ENCODE assay signal across 20 mouse cellular contexts in genomic region chr3:56668829-56669228, GRCm38 (mm10).
DNase-seq lines count a peak whose midpoint lies in the region; ATAC-seq lines count a peak whose summit lies in the region.
"Had no signal": no experiment of that assay in that cellular context is flagged by ENCODE, and none has a peak within 500 bp of the region (broad histone marks: within the 10 kb centered on the region; RNA-seq: fewer than 3 reads in every experiment).

No protein-coding gene starts in this region.

- H3K4me1 ChIP-seq in midbrain, embryonic 13.5 days (replicated peaks): no peaks in the 10 kb centered on the region
- no peaks in the 10 kb centered on the region for H3K4me1 ChIP-seq in midbrain, embryonic 16.5 days (ENCODE audit: control insufficient read depth, insufficient read depth, low read length)
- H3K4me1 ChIP-seq in forebrain, embryonic 13.5 days: peaks cover 4% of the 10 kb centered on the region; the same call in 1 of the 2 replicates
- no peaks in the 10 kb centered on the region for H3K4me1 ChIP-seq in hindbrain, embryonic 14.5 days (replicated peaks; ENCODE audit: control insufficient read depth, insufficient read depth, low read length)
- no peaks in the 10 kb centered on the region for H3K4me1 ChIP-seq in neural tube, embryonic 15.5 days
- H3K4me1 ChIP-seq: lung, embryonic 15.5 days had no signal

- 0 out of 2 replicates have a peak, but pooled peaks have one; percentile 9 for ATAC-seq in midbrain, embryonic 13.5 days
- ATAC-seq in midbrain, embryonic 16.5 days: no peak
- peak; percentile 90 for ATAC-seq in forebrain, embryonic 13.5 days
- peak; percentile 74; the same call in 1 of the 2 replicates for ATAC-seq in hindbrain, embryonic 14.5 days (ENCODE audit: low FRiP score)
- ATAC-seq in neural tube, embryonic 15.5 days (ENCODE audit: low FRiP score): peak; percentile 61; the same call in 1 of the 2 replicates
- ATAC-seq in megakaryocyte, adult 5-6 weeks (ENCODE audit: poor library complexity, severe bottlenecking): no peak

- H3K9me3 ChIP-seq in midbrain, embryonic 13.5 days: no peaks in the 10 kb centered on the region
- no peaks in the 10 kb centered on the region for H3K9me3 ChIP-seq in midbrain, embryonic 16.5 days (replicated peaks; ENCODE audit: control insufficient read depth, low read length, poor library complexity, severe bottlenecking)
- H3K9me3 ChIP-seq in forebrain, embryonic 13.5 days (replicated peaks): no peaks in the 10 kb centered on the region
- H3K9me3 ChIP-seq in hindbrain, embryonic 14.5 days (ENCODE audit: control insufficient read depth, low read length): no peaks in the 10 kb centered on the region
- H3K9me3 ChIP-seq in neural tube, embryonic 15.5 days (replicated peaks): no peaks in the 10 kb centered on the region
- H3K9me3 ChIP-seq: lung, embryonic 15.5 days had no signal

- no peak overlapping the region for H3K9ac ChIP-seq in midbrain, embryonic 13.5 days (replicated peaks)
- no peak overlapping the region for H3K9ac ChIP-seq in midbrain, embryonic 16.5 days (ENCODE audit: low read depth, low read length)
- H3K9ac ChIP-seq in forebrain, embryonic 13.5 days: no peak overlapping the region
- no peak overlapping the region for H3K9ac ChIP-seq in hindbrain, embryonic 14.5 days
- H3K9ac ChIP-seq in neural tube, embryonic 15.5 days (replicated peaks): no peak overlapping the region
- H3K9ac ChIP-seq: liver, embryonic 14.5 days; lung, embryonic 15.5 days had no signal

- no peak overlapping the region for H3K27ac ChIP-seq in midbrain, embryonic 13.5 days
- H3K27ac ChIP-seq in midbrain, embryonic 16.5 days (ENCODE audit: low read length): no peak overlapping the region
- H3K27ac ChIP-seq in forebrain, embryonic 13.5 days: no peak overlapping the region
- no peak overlapping the region for H3K27ac ChIP-seq in hindbrain, embryonic 14.5 days
- H3K27ac ChIP-seq in neural tube, embryonic 15.5 days (replicated peaks): no peak overlapping the region
- H3K27ac ChIP-seq: layer of hippocampus, adult 2 months; liver, embryonic 14.5 days; lung, embryonic 15.5 days; macrophage had no signal

- 11% methylated on average over 3 of the region's 3 CpGs for WGBS in midbrain, embryonic 13.5 days
- WGBS in midbrain, embryonic 16.5 days: 7% methylated on average over 3 of the region's 3 CpGs
- 5% methylated on average over 3 of the region's 3 CpGs for WGBS in forebrain, embryonic 13.5 days
- WGBS in hindbrain, embryonic 14.5 days: 12% methylated on average over 3 of the region's 3 CpGs
- 9% methylated on average over 3 of the region's 3 CpGs for WGBS in neural tube, embryonic 15.5 days

- H3K4me3 ChIP-seq in midbrain, embryonic 13.5 days (replicated peaks): no peak overlapping the region
- H3K4me3 ChIP-seq in midbrain, embryonic 16.5 days (ENCODE audit: low read depth, low read length): no peak overlapping the region
- no peak overlapping the region for H3K4me3 ChIP-seq in forebrain, embryonic 13.5 days
- no peak overlapping the region for H3K4me3 ChIP-seq in hindbrain, embryonic 14.5 days (replicated peaks; ENCODE audit: low read length)
- H3K4me3 ChIP-seq in neural tube, embryonic 15.5 days (replicated peaks): no peak overlapping the region
- H3K4me3 ChIP-seq: layer of hippocampus, adult 2 months; lung, embryonic 15.5 days had no signal

- peaks cover 6% of the 10 kb centered on the region; the same call in 1 of the 2 replicates for H3K27me3 ChIP-seq in midbrain, embryonic 13.5 days
- no peaks in the 10 kb centered on the region for H3K27me3 ChIP-seq in midbrain, embryonic 16.5 days (ENCODE audit: control insufficient read depth, insufficient read depth, low read depth, low read length)
- peaks cover 50% of the 10 kb centered on the region for H3K27me3 ChIP-seq in forebrain, embryonic 13.5 days
- 0 out of 2 replicates have a peak, but pooled peaks cover 4% of the 10 kb centered on the region for H3K27me3 ChIP-seq in hindbrain, embryonic 14.5 days (ENCODE audit: control insufficient read depth, insufficient read depth, low read length)
- H3K27me3 ChIP-seq in neural tube, embryonic 15.5 days (replicated peaks): no peaks in the 10 kb centered on the region
- H3K27me3 ChIP-seq: CH12.LX; lung, embryonic 15.5 days had no signal

- DNase-seq in hindbrain, embryonic 14.5 days (ENCODE audit: low spot score): no peak
- no peak for DNase-seq in right cerebral cortex, postnatal 14 days
- DNase-seq in frontal cortex, postnatal 36 days (ENCODE audit: low spot score in 2 of 2): no peak
- DNase-seq: adrenal gland, postnatal 36 days; cerebellum, adult 18-20 months; cerebellum, postnatal 25 days; gastrocnemius, postnatal 10 days; kidney, adult 11 months; kidney, postnatal 10 days; layer of hippocampus, postnatal 36 days had no signal

- no peak overlapping the region for H3K4me2 ChIP-seq in midbrain, embryonic 13.5 days (replicated peaks)
- no peak overlapping the region for H3K4me2 ChIP-seq in midbrain, embryonic 16.5 days (ENCODE audit: low read length)
- no peak overlapping the region for H3K4me2 ChIP-seq in forebrain, embryonic 13.5 days
- no peak overlapping the region for H3K4me2 ChIP-seq in hindbrain, embryonic 14.5 days (replicated peaks)
- no peak overlapping the region for H3K4me2 ChIP-seq in neural tube, embryonic 15.5 days
- H3K4me2 ChIP-seq: lung, embryonic 15.5 days had no signal

- H3K36me3 ChIP-seq in midbrain, embryonic 13.5 days: no peaks in the 10 kb centered on the region
- no peaks in the 10 kb centered on the region for H3K36me3 ChIP-seq in midbrain, embryonic 16.5 days (ENCODE audit: control insufficient read depth, insufficient read depth, low read length)
- H3K36me3 ChIP-seq in forebrain, embryonic 13.5 days (ENCODE audit: poor library complexity, severe bottlenecking): no peaks in the 10 kb centered on the region
- no peaks in the 10 kb centered on the region for H3K36me3 ChIP-seq in hindbrain, embryonic 14.5 days (replicated peaks; ENCODE audit: control insufficient read depth, insufficient read depth)
- no peaks in the 10 kb centered on the region for H3K36me3 ChIP-seq in neural tube, embryonic 15.5 days
- H3K36me3 ChIP-seq: lung, embryonic 15.5 days had no signal

Comparison
In these comparisons a context has a peak if more than half of its experiments do, and no peak if none do; other contexts are left out.
1. ATAC-seq: peak in midbrain, embryonic 13.5 days (single experiment), forebrain, embryonic 13.5 days (single experiment), hindbrain, embryonic 14.5 days (single experiment) and neural tube, embryonic 15.5 days (single experiment); none in midbrain, embryonic 16.5 days (single experiment) and megakaryocyte, adult 5-6 weeks (single experiment).